Mouse (Mus musculus) left cerebral cortex, postnatal 10 days (tissue): ENCODE results near the gene Mrps15. TPM values are rescaled to one million over a fixed set of nuclear protein-coding genes. Genes with fewer than 3 reads are reported as not detected.
"Not testable (repeated sequence)": the region's sequence is repeated elsewhere in the genome, so short reads cannot be mapped to it uniquely, and the experiment has no call there.

Source experiments
- DNase-seq, 2 experiments: peaks; one replicate each; pipeline ENCODE4 v3.0.0; 2021 to 2022; ENCODE audit warnings: low spot score in 2 of 2, mixed read lengths in 1 of 2; ENCODE audit errors: extremely low spot score in 1 of 2
- intact Hi-C: fragments of 180-260 bp; cut with DNase I; formaldehyde crosslinking; loops from one replicate; pipeline ENCODE4 v1.15.1; 2025
- total RNA-seq, 2 experiments: library from RNA; stranded (reverse); gene quantifications; 2 replicates each; pipeline ENCODE4 v1.2.3; 2021

Gene Mrps15
- total RNA-seq, 2 experiments from 2014 or later, result 52.8 to 54.8 TPM

DNA sequence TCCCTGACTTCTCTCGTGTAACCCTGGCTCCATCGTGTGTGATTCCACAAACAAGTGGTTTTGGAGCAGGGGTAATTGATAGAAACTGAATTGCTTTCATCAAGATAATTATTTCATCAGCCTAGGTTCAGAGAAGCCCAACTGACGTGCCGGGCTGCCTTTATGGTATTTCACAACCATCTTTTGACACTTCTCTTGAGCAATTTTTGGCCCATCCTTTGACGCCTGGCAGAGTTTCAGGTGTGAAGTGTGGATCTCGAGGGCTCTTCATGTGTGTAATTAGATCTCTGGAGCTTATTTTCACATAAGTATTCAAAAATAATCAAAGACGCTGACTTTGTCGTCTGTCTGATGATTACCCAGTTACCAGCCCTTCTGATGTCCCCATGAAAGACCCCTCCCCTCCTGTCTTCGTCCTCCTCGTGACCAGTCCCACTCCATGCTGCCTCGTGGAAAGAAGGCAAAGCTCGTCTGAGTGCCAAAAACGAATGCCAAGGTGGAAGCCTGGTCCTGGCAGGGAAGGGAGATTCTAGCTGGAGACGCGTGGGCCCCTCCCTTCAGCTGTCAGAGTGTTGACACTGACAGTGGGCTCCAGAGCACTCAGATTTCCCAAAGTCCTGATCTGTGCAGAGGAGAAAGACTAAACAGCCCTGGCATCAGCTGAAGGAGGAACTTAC is 20.8 kb downstream of the Mrps15 start:
- intact Hi-C loops, result no loop called here
- no peak for DNase-seq

DNA sequence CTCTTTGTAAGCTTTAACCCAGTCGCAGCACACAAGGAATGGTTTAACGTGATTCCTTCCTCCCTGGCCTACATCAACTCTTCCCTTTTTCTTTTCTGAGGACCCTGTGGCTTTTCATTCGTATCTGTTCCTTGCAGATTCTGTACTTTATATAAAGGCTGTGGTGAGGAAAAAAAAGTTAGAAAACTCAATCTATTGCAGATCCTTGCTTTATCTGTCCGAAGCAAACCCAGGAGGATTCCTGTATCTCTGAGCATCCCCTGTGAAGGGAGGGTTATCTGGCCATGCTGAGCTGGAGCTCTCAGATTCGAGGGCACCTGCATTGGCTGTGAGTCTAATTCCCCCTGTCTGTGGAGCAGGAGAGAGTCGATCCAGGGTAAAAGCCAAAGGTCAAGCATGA is 22.1 kb downstream of the Mrps15 start:
- intact Hi-C loops, result no loop called here
- no peak for DNase-seq

DNA sequence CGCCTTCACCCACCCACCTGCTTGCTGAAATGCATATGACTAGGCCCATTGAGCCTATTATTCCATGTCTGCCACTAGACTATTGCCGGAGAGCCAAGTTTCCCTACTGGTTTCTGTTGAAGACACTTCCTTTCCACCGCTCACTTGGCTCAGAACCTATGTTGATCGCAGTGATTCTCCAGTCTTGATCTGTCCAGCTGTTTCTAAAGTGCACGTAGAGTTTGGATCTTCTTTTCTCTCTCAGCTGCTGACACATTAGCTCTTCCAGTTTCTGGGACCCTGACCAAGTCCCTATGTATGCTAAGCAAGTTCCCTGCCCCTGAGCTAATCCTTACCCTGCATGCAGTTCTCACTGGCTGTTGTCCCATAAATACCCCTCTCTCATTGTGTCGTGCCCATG is 31.1 kb downstream of the Mrps15 start:
- intact Hi-C loops, result no loop called here
- no peak for DNase-seq

DNA sequence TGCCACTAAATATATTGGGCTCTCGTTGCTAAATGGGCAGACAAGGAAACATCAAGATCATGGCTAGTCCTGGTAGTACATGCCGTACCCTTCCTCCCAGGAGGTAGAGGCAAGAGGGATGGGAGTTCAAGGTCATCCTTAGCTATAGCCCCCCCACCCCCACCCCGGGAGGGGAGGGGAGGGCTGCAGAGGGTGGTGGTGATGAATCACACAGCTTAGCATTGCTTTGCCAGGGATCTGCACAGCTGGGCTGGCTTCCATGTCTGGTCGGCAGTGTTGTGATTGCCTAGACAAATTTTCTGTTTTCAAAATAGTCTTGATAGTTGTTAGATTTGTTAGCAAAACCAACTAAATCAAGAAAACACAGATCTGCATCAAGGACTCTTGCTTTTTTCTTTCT is 32.5 kb downstream of the Mrps15 start:
- intact Hi-C loops, result no loop called here
- DNase-seq, result no peak

DNA sequence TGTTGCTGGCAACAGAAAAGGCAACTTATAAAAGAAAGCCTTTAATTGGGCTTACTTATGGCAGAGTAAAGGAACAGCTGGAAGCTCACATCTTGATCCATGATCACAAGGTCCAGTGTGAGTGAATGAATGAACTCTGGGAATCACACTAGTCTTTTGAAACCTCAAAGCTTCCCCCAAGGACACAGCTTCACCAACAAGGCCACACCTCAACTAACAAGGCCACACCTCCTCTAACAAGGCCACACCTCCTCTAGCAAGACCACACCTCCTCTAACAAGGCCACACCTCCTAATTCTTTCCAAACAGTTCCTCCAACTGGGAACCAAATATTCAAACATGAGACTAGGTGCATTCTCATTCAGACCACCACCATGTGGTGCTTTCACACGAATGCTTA is 34.9 kb downstream of the Mrps15 start:
- intact Hi-C loops, result loop anchor here (10.0 kb wide), 1 partner anchor 183 kb away; the partner anchor contains the start of gene Trappc3

DNA sequence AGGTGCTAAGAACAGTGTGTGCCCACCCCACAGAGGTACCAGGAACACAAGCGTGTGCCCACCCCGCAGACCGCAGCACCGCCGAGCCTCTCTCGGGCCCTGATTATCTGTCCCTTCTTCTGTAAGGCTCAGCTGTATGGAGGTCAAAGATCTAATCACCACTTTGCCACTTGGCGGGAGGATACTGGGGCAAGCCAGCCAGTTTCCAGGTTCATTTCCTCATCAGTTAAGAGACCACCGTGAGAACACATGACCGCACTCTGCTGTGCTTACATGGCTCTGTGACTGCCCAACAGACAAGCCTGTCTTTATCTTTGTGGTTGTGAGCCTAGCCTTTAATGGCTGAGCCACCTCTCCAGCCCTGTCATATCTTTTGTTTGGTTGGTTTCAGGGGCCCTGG is 36.3 kb downstream of the Mrps15 start:
- intact Hi-C loops, result loop anchor here (10.0 kb wide), 1 partner anchor 182 kb away; the partner anchor contains the start of gene Trappc3
- no peak for DNase-seq

More for the DNA sequence above, 34.9 kb downstream of the Mrps15 start:
- DNase-seq, result no peak

DNA sequence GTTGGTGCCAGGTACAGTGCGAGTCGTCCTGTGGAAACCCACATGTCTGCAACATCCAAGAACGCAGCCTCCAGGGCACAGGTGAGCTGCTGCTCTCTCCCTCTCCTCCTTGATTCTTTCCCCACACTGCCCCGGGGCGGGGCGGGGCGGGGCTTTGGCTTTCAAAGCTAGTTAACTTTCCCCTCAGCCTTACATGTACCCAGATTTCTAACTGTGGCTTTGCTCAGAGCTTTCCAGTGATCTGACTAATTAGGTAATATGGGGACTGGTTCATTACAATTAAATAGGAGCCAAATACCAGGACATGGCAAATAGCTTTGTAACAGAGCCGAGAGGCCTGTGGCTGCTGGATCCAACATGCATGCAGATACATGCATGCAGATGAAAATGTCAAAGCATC is 37.7 kb downstream of the Mrps15 start:
- no peak for DNase-seq
- intact Hi-C loops, result loop anchor here (10.0 kb wide), 1 partner anchor 180 kb away; the partner anchor contains the start of gene Trappc3

DNA sequence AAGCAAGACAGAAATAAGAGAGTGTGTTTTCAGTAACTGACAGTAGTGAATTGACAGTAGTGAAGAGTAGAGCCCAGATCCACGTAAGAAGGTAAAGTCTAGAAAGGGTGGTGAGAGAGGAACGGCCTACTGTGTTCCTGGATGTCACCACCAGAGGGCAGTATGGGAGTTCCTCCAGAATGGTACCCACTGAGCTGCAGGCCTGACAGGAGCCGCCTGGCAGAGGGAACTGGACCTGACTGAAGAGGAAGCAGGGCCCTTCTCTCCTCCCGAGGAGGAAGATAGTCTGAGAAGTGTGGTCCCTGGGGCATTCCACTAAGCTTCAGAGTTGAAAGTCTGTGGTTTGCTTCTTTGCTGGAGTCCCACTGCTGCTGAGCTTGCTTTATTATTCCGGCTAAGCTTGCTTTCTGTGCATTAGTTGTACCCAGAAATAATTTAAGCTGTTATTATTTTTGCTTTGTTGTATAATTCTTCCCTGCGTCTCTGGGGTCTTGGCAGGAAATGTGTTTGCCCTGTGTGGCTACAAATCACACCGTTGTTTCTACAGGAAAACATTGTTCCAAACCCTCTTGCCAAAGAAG is 39.4 kb downstream of the Mrps15 start:
- DNase-seq, result peak; percentile 73 to 87
- intact Hi-C loops, result loop anchor here (10.0 kb wide), 1 partner anchor 179 kb away; the partner anchor contains the start of gene Trappc3

DNA sequence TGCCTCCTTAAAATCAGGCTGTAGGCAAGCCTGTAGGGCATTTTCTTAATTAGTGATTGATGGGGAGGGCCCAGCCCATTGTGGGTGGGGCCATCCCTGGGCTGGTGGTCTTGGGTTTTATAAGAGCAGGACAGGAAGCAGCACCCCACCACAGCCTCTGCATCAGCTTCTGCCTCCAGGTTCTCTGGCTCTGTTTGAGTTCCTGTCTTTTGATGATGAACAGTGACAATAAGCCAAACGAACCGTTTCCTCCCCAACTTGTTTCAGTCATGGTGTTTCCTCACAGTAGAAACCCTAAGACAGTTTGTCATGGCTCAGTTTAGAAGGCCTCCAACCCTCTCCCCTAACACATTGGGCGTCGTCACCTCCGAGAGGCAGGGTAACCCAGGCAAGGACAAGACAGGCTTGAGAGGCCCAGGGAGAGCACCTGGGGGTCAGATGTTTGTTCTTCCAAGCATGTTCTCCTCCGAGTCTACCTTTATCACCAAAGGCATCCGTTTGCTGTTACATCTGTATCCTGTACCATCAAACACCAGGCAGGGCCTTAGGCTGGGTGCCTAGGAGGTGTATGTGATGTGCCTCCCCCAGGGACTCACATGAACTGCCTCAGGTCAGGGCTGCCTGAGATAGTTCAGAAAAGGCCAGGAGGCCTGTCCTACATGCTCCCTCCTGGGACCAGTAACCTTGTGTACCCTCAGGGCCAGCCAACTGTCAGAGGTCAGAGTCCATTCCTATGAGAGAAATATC is 43.5 kb downstream of the Mrps15 start:
- intact Hi-C loops, result no loop called here
- no peak for DNase-seq

DNA sequence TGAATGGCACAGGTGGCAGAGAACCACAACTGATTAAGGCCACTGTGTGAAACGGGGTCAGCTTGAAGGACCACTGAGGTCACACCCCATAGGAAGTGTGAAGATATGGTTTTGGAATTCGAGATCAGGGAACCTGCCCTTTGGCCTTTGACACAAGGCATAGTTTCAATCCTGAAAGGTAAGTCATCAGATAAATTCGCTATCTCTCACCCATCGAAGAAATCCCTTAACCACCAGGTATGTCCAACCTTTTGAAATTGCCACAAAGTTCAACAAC is 44.1 kb downstream of the Mrps15 start:
- no peak for DNase-seq

DNA sequence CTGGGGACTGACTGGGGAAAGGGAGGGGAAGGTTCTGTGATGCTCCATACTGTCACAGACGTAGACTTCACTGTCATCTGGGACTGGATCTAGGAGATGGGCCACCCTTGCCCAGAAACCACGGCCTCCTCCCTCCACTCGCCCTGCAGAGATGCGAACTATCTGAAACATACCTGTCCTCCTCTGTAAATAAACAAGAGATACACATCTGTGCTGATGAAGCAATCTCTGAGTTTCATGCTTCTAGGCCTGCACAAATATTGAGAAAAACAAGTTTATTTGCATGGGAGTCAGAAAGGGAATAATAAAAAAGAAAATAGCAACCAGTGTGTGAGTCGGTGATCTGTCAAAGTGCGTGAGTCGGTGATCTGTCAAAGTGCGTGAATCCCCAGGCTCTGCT is 45.1 kb downstream of the Mrps15 start:
- intact Hi-C loops, result no loop called here
- DNase-seq, result no peak

More for the DNA sequence above, 44.1 kb downstream of the Mrps15 start:
- intact Hi-C loops, result no loop called here

DNA sequence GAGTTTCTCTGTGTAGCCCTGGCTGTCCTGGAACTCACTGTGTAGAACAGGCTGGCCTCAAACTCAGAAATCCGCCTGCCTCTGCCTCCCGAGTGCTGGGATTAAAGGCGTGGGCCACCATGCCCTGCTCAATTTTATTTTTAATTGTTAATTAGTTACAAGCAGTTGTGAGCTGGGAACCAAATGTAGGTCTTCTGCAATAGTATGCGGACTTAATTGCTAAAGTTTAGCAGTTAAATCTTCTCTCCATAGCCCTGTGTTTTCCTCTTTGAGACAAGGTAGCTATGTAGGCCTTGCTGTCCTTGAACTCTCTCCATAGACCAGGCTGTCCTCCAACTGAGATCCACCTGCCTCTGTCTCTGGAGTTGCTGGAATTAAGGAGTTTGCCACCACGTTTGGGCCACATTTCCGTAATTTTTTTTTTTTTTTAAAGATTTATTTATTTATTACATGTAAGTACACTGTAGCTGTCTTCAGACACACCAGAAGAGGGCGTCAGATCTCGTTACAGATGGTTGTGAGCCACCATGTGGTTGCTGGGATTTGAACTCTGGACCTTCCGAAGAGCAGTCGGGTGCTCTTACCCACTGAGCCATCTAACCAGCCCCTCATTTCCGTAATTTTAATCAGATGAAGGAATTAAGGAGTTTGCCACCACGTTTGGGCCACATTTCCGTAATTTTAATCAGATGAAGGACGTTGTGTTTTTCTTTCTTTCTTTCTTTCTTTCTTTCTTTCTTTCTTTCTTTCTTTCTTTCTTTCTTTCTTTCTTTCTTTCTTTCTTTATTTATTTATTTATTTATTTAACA is 49.1 kb downstream of the Mrps15 start:
- DNase-seq, result not testable (repeated sequence)

DNA sequence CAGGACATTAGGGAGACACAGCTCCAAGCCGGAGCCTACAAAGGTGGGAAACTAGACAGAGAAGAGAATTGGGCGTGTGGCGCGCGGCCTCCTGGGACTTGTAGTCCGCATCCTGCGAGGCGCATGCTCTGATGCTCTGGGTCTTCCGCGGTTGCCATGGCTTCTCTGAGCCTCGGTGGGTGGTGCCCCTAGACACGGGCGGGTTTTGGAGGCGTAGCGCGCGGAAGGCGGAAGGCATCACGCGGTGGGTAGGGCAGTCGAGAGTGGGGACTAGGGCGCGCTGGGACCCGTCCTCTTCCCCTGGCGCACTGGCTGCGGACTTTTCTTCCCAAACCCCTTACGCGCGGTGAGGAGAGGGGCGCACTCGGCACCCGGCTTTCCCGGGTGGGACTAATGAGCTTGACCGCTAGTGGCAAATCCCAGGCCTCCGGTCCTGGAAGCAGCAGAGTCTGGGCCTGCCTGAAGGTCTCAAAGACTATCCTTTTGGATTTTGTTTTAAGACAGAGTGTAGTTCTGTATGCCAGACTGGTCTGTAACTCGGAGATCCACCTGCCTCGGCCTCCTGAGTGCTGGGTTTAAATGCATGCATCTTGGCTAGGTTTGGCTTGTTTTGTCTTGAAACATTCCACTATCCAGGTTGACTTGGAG is 49.9 kb downstream of the Mrps15 start, which contains the start of gene Lsm10:
Gene Lsm10, plus strand, starts transcription at position 160 of the 648 bp plus-strand sequence.
- intact Hi-C loops, result no loop called here
- DNase-seq, result peak; percentile 96 to 97

More for the DNA sequence above, 49.1 kb downstream of the Mrps15 start:
- intact Hi-C loops, result not testable (repeated sequence)

DNA sequence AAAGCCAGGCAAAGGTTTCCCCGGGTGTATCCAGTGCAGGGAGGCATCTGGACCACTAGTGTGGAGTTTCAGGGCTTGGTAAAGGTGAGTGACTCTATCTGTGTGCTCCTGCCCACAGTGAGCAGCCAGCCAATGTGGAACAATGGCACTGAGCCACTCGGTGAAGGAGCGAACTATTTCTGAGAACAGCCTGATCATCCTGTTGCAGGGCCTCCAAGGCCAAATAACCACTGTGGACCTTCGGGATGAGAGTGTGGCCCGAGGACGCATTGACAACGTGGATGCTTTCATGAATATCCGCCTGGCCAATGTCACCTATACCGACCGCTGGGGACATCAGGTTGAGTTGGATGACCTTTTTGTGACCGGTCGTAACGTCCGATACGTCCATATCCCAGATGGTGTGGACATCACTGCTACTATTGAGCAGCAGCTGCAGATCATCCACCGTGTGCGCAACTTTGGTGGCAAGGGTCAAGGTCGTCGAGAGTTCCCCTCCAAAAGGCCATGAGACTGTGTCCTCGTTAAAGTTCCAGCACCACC is 51.1 kb downstream of the Mrps15 start:
- intact Hi-C loops, result no loop called here
- DNase-seq, result no peak

DNA sequence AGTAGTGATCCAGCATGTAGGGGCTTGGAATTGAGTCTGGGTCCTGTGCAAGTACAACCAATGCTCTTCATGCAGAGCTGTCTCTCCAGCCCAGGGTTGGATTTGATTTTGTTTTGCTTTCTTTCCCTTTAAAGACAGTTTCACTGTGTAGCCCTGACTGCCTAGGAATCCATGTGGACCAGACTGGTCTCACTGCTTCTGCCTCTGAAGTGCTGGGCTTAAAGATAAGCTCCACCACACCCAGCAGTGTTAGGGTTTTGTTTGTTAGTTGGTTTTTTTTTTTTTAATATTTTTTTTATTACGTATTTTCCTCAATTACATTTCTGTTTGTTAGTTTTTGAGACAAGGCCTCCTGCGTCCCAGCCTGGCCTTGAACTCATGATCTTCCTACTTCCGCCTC is 52.6 kb downstream of the Mrps15 start:
- no peak for DNase-seq
- intact Hi-C loops, result no loop called here

DNA sequence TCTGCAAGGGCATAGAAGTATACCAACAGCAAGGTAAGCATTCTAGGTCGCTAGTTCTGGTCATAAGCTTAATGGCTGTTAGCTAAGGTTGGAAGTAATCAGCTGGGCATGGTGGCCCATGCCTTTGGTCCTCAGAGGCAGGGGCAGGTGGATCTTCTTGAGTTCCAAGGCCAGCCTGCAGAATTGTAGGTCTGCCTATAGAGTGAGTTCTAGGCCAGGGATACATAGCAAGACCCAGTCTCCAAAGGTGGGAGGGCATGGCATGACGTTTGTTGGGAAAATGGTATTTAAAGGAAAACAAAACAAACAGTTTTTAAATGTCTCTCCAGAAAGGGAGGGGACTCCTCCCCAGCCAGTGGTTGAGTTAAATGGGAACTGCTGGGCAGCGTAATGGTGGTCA is 54.0 kb downstream of the Mrps15 start:
- intact Hi-C loops, result no loop called here
- no peak for DNase-seq

DNA sequence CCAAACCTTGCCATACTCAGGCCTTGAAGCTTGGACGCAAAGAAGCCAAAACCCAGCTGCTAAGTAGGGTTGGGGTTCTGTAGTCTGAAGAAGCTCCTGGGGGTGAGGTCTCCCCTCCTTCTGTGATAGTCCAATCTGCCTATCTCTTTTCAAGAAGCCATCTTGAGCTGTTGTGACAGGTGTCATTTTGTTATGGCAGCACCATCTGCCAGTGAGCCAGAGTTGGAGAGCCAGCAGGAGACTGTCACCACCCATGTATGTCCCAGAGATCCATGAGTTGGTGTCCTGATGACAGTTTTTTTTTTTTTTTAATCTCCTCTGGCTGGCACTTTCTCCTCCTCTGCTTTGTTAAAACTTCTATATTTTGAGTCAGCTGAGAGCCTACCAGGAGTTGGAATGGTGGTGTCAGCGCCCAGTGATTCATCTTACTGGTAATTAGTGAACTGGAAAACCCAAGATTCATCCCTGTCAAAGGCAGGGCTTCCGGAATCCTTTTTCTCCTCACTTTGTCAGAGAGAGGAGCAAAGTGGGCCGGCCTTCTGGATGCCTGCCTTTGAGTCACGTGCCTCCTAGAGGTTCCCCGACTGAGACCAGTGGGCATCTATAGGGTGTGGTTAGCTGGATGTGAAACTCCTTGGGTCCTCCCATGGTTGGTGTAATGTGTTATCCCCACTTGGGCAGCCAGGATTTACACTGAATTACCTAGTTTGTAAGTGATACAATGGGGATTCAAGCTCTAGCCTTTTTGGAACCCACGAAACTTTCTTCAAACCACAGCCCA is 55.5 kb downstream of the Mrps15 start:
- intact Hi-C loops, result no loop called here
- no peak for DNase-seq
